Mouse (Mus musculus): ENCODE results near the gene BC005561. TPM values are rescaled to one million over a fixed set of nuclear protein-coding genes. Genes with fewer than 3 reads are reported as not detected.

The BC005561 gene
- polyA plus RNA-seq, 1 experiment, result 3.9 TPM

DNA sequence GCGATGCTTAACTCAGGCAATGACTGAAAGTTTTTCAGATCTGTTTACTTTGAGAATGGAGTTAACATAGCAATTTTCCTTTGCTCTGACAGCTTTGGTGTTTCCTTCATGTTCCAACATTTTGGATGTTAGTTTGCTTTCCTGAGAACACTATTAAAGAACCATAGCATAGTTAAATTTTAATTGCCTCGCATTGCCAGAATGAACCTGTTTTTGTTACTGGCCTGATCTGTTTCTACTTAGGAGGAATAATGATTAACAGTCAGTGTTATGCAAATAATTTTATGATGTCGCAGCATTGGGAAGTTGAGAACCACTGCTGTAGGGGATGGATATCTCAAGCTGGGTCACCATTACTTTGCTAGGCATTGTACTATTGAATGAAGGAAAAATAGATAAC lies 3.1 kb downstream of the BC005561 start:
- no peak for TF ChIP-seq GATA1 (IDR thresholded peaks at IDR 0.05; ENCODE audit: low read length)

DNA sequence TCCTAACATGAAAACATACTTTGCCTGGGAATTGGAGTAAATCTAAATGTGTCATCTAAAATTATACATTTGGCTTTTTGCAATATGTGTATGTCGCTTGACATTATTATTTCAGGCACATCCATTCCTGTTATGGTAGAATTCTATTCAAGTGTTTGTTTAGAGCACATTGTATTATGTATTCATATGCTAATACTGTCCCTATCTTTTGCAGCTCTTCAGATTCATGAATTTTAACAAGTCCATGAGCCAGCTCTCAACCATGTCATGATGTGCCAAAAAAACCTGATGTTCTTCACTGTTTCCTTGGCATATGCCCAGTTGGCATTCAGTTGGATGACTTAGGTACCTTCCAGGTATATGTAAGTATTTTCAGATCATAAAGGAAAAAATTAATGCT lies 30.5 kb downstream of the BC005561 start:
- no peak for TF ChIP-seq GATA1 (IDR thresholded peaks at IDR 0.05; ENCODE audit: low read length)

DNA sequence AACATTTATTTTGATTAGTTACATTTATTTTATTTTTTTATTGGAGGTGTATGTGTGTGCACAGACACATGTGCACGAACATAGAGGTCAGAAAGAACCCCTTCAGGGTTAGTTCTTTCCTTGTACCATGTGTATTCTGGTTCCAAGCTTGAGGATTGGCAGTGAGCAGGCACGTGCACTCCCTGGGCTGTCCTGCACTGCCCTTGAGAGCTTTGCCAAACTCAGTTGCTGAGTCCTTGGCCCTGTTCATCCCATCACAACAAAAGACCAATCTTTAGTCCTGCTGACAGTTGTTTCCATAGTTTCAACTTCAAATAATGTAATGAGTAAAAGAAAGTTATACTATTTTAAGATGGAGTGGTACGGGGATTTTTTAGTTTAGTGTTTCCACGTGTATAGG lies 31.2 kb downstream of the BC005561 start:
- TF ChIP-seq GATA1 (IDR thresholded peaks at IDR 0.05; ENCODE audit: low read length), result no peak

DNA sequence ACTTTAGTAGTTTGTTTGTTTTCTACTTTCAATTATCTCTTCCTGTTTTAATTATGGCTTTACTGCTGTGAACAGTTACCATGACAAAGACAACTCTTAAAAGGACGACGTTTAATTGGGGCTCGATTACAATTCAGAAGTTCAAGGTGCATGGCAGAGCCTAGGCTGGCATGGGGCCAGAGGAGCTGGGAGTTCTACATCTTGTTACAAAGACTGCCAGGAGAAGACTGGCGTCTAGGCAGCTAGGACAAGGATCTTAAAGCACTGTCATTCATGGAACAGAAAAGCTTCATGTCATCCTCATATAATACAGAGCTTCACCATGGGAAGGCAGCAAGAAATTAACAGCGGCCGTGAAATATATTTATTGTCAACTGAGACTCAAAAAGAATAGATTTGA lies 62.6 kb downstream of the BC005561 start:
- no peak for TF ChIP-seq GATA1 (IDR thresholded peaks at IDR 0.05; ENCODE audit: low read length)

Other genes with a start within 250 kb of the BC005561 start
- gene Ibsp, start 209.2 kb upstream of the BC005561 start, polyA plus RNA-seq (2012), result not detected in 2 replicates
- not detected in 2 replicates for gene Mepe, start 183.0 kb upstream of the BC005561 start, polyA plus RNA-seq (2012)
- not detected in 2 replicates for gene Spp1, start 73.2 kb upstream of the BC005561 start, polyA plus RNA-seq (2012)
- gene Pkd2, start 48.9 kb upstream of the BC005561 start, polyA plus RNA-seq (2012), result not detected in 2 replicates

Measured in G1E-ER4 (cell line).